Mouse (Mus musculus) G1E (cell line): ENCODE data around the gene Ctsz.

ENCODE experiments used
- CTCF ChIP-seq: IDR thresholded peaks from 2 replicates; pipeline ENCODE4 v1.5.1; 2012; ENCODE audit warnings: low read depth, low read length, inconsistent platforms, mixed read lengths
- POLR2AphosphoS5 ChIP-seq: IDR thresholded peaks from 2 replicates; pipeline ENCODE4 v1.6.1; 2012; ENCODE audit warnings: low read depth, low read length, inconsistent platforms; ENCODE audit not compliant: insufficient replicate concordance
- TAL1 ChIP-seq: conservative IDR thresholded peaks from 2 replicates; pipeline ENCODE4 v1.6.1; 2012; ENCODE audit warnings: low read depth, low read length, inconsistent platforms, mixed read lengths

GRCm38 (mm10) chr2:174438181-174438580 lies 658 bp downstream of the Ctsz start:
- TF ChIP-seq CTCF (no peak), TAL1 (no peak), POLR2AphosphoS5 (no peak)
